Mouse (Mus musculus): ENCODE data around the gene Lmbr1l. TPM values are rescaled to one million over a fixed set of nuclear protein-coding genes. Genes with fewer than 3 reads are reported as not detected.
"Not testable (repeated sequence)": the region's sequence is repeated elsewhere in the genome, so short reads cannot be mapped to it uniquely, and the experiment has no call there.

Lmbr1l gene
- total RNA-seq (2018; cell fraction: chromatin; rRNA removed) = 100 to 1,000 TPM in 3 of 26 experiments, 10 to 100 TPM in 23; 27.0 to 113 (median 71.3) TPM
- 10 to 100 TPM in 2 of 26 experiments, 1 to 10 TPM in 24; 2.5 to 12.8 (median 6.6) TPM for total RNA-seq (2018; cell fraction: cytosol; rRNA removed)
- total RNA-seq (2018; cell fraction: nucleus; rRNA removed) = 10 to 100 TPM; 13.2 to 79.4 (median 38.5) TPM
- polyA plus RNA-seq (2018) = 3.7 to 9.6 TPM (median 5.5 TPM) in 3 replicates

GRCm38 (mm10) chr15:98917538-98918498 lies at the start of gene Lmbr1l:
Gene Lmbr1l, minus strand, starts transcription at chr15:98918231.
- H3K79me2 ChIP-seq (ENCODE audit: inconsistent target) = peaks cover 23% of the 10 kb centered on the region; the same call in 1 of the 2 replicates
- H3K4me3 ChIP-seq (ENCODE audit: inconsistent target) = peak within 1 kb of the TSS; percentile 58
- WGBS (ENCODE audit: missing documents) = under 1% methylated on average over 78 of the region's 82 CpGs
- peak within 1 kb of the TSS; percentile 2; the same call in 1 of the 2 replicates for H3K27ac ChIP-seq
- peaks cover under 1% of the 10 kb centered on the region; the same call in 1 of the 2 replicates for H3K36me3 ChIP-seq (ENCODE audit: inconsistent target)

GRCm38 (mm10) chr15:98959531-98959930 lies 41.5 kb upstream of the Lmbr1l start:
- 94% methylated on average over 3 of the region's 3 CpGs for WGBS (ENCODE audit: missing documents)
- no peak overlapping the region for H3K4me3 ChIP-seq (ENCODE audit: inconsistent target)

DNA sequence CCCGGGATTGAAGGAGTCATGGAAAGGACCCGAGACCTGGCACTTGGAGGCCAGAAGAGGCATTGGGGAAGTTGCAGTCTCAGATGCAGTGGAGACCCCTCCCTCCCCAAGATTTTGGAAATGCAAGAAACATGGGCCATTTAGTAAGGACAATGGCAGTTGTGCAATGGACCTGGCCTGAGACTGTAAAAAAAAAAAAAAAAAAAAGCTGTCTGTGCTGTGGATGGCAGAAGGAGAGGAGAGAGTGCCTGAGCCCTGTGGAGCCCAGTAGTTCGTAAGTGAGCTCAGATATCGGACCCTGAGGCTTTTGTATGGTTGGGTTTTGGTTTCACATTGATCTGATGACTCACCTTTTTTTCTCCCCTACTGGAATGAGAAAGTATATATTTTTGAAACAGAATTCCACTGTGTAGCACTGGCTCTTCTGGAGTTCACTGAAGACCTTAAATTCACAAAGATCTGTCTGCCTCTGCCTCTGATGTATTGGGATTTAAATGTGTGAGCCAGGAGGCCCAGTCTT lies 40.9 kb upstream of the Lmbr1l start:
- H3K4me3 ChIP-seq (ENCODE audit: inconsistent target) = no peak overlapping the region
- H3K79me2 ChIP-seq (ENCODE audit: inconsistent target) = no peaks in the 10 kb centered on the region
- WGBS (ENCODE audit: missing documents) = 73% methylated on average over 3 of the region's 4 CpGs
- H3K36me3 ChIP-seq (ENCODE audit: inconsistent target) = no peaks in the 10 kb centered on the region
- H3K27ac ChIP-seq = no peak overlapping the region

More at GRCm38 (mm10) chr15:98959531-98959930, 41.5 kb upstream of the Lmbr1l start:
- no peaks in the 10 kb centered on the region for H3K79me2 ChIP-seq (ENCODE audit: inconsistent target)
- no peak overlapping the region for H3K27ac ChIP-seq
- H3K36me3 ChIP-seq (ENCODE audit: inconsistent target) = no peaks in the 10 kb centered on the region

- 97% methylated on average over 2 of the region's 5 CpGs for WGBS (ENCODE audit: missing documents)
- no peak overlapping the region for H3K4me3 ChIP-seq (ENCODE audit: inconsistent target)
- no peak overlapping the region for H3K27ac ChIP-seq
- H3K79me2 ChIP-seq (ENCODE audit: inconsistent target) = peaks cover 4% of the 10 kb centered on the region
- H3K36me3 ChIP-seq (ENCODE audit: inconsistent target) = no peaks in the 10 kb centered on the region
Measured at GRCm38 (mm10) chr15:98957475-98957874, 39.4 kb upstream of the Lmbr1l start.

- no peak overlapping the region for H3K4me3 ChIP-seq (ENCODE audit: inconsistent target)
- no peaks in the 10 kb centered on the region for H3K36me3 ChIP-seq (ENCODE audit: inconsistent target)
- no peak overlapping the region for H3K27ac ChIP-seq
- 96% methylated on average over 4 of the region's 4 CpGs for WGBS (ENCODE audit: missing documents)
- peaks cover 13% of the 10 kb centered on the region for H3K79me2 ChIP-seq (ENCODE audit: inconsistent target)
Measured at GRCm38 (mm10) chr15:98956000-98956399, 38.0 kb upstream of the Lmbr1l start.

- Histone ChIP-seq H3K79me2 (ENCODE audit: inconsistent target) (peaks cover 13% of the 10 kb centered on the region), H3K36me3 (ENCODE audit: inconsistent target) (no peaks in the 10 kb centered on the region), H3K27ac (no peak overlapping the region), H3K4me3 (ENCODE audit: inconsistent target) (no peak overlapping the region)
- 94% methylated on average over 4 of the region's 4 CpGs for WGBS (ENCODE audit: missing documents)
Measured at GRCm38 (mm10) chr15:98955324-98955723, 37.3 kb upstream of the Lmbr1l start.

- Histone ChIP-seq H3K79me2 (ENCODE audit: inconsistent target) (peaks cover 13% of the 10 kb centered on the region), H3K27ac (no peak overlapping the region), H3K4me3 (ENCODE audit: inconsistent target) (no peak overlapping the region), H3K36me3 (ENCODE audit: inconsistent target) (no peaks in the 10 kb centered on the region)
- 91% methylated on average over 14 of the region's 14 CpGs for WGBS (ENCODE audit: missing documents)
Measured at GRCm38 (mm10) chr15:98954425-98955253, 36.6 kb upstream of the Lmbr1l start.

DNA sequence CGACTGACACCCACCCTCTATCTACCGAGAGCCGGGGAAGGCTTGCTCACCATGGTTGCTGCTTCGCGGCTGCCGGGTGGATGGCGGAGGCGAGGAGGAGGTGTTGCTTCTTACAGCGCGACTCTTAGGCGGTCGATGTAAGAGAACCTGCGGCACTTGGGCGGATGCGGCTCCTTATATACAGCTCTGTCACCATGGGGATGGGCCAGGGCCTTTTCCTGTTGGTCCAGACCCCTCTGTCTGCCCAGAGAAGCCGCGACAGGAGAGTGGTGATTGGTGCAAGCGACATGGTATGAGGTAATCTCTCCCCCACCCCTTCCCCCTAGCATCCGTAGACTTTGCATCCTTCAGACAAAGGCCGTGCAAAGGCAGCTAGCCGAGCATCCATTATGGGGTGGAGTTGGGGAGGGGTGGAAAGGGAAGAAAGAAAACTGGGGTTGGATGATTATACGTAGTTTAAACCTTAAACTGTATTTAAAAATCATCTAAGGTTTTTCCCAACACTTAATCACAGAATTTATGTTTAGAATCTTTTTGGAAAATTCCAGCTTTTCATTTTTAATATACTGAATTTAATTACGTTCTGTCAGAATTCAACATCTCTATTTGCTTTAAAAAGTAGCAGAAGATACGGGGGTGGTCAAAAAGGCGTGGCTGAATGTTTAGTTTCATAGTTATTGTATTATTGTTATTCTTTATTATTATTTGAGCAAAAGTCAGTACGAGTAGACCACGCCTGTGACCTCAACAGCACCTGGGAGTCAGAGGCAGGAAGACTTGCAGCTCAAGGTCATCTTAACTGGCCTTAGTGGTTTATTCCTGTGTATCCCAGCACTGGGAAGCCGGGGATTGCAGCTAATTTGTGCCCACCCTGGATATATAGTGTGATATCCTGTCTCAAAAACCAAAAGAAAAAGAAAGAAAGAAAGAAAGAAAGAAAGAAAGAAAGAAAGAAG lies 35.6 kb upstream of the Lmbr1l start, which contains the start of the genes Gm49450 and Tuba1a:
Gene Gm49450 (minus strand): TSS at position 151 of the 956 bp plus-strand sequence.
Gene Tuba1a (minus strand): TSS at position 303 of the 956 bp plus-strand sequence.
- Histone ChIP-seq H3K36me3 (ENCODE audit: inconsistent target) (no peaks in the 10 kb centered on the region), H3K4me3 (ENCODE audit: inconsistent target) (peak within 1 kb of the TSS; percentile 91), H3K79me2 (ENCODE audit: inconsistent target) (peaks cover 13% of the 10 kb centered on the region), H3K27ac (peak within 1 kb of the TSS; percentile 77)
- 16% methylated on average over 28 of the region's 28 CpGs for WGBS (ENCODE audit: missing documents)

DNA sequence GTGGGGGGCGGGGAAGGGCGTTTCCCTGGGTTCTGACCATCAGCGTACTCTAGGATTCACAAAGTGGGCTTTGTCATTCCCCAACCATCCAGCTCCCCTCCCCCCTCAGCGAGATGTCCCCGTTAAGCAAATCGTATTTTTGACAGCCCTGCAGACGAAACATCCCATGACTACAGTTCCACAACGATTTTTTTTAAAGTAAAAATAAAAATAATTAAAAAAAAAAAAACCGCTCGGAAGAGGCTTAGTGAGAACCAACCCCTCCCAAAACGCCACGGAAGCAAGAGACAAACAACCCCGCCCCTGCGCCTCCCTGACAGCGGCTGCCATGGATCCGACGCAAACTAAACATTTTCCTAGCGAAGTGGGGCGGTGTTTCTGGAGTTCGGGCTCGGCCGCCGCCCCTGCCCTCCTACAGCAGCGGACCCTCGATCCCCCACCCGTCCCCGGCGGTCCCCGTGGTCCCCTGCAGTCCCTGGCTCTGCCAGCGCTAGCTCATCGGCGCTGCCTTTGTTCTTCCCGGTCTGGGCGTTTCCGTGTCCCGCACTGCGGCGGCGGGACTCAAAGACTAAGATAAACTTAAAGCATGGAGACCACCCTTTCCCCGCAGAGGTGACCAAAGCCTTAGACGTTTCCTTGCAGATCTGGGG lies 34.8 kb upstream of the Lmbr1l start:
- Histone ChIP-seq H3K4me3 (ENCODE audit: inconsistent target) (peak overlapping the region; percentile 91), H3K27ac (peak overlapping the region; percentile 77), H3K36me3 (ENCODE audit: inconsistent target) (no peaks in the 10 kb centered on the region), H3K79me2 (ENCODE audit: inconsistent target) (peaks cover 13% of the 10 kb centered on the region)
- WGBS (ENCODE audit: missing documents) = 1% methylated on average over 40 of the region's 41 CpGs

DNA sequence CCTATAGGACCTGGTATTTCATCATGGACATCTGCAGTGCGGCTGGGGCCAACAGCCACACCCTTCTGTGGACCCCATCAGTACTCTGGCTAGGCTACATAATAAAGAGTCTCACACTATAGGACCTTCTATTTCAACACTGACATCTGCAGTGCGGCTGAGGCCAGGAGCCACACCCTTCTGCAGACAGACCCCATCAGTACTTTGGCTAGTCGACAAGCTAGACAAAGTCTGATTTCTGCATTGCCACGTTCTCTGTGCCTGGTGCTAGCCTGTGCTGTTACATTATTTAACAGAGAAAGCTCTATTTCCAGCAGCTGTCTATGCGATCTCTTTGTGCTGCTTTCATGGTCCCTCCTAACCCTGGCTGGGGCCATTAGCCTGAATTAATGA lies 34.0 kb upstream of the Lmbr1l start:
- Histone ChIP-seq H3K4me3 (ENCODE audit: inconsistent target) (peak overlapping the region; percentile 91), H3K36me3 (ENCODE audit: inconsistent target) (no peaks in the 10 kb centered on the region), H3K27ac (peak overlapping the region; percentile 77), H3K79me2 (ENCODE audit: inconsistent target) (peaks cover 13% of the 10 kb centered on the region)
- 80% methylated on average over 5 of the region's 5 CpGs for WGBS (ENCODE audit: missing documents)

DNA sequence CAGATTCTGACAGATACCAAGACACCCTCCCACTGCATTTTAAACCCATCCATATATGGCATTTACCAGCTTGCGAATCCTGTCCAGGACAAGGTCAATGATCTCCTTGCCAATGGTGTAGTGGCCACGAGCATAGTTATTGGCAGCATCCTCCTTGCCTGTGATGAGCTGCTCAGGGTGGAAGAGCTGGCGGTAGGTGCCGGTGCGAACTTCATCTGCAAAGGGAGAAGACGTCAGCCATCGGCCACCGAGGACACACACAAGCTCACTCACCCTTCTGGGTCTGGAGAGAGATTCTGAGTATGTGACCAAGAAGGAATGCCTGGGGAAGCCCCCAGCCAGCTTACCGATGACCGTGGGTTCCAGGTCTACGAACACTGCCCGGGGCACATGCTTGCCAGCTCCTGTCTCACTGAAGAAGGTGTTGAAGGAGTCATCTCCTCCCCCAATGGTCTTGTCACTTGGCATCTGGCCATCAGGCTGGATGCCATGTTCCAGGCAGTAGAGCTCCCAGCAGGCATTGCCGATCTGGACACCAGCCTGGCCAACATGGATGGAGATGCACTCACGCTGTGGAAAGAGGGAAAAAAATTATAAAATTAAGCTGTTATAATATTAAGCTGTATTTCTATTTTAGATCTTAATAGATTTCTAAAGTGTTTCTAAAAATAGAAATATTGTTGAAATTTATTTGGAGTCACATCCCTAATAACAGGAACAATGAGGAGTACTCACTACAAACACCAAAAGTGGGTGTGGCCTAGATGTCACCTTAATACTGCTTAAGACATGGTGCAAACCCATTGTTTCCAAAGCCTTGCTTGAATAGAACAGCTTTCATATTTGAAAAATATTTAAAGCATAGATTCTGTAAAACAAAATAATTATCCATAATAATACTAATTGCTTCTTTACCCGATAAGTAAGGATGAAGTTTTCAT lies 33.4 kb upstream of the Lmbr1l start:
- Histone ChIP-seq H3K79me2 (ENCODE audit: inconsistent target) (peaks cover 13% of the 10 kb centered on the region), H3K4me3 (ENCODE audit: inconsistent target) (peak overlapping the region; percentile 91; the same call in 1 of the 2 replicates), H3K27ac (peak overlapping the region; percentile 77; the same call in 1 of the 2 replicates)
- 91% methylated on average over 4 of the region's 15 CpGs for WGBS (ENCODE audit: missing documents)
- H3K36me3 ChIP-seq (ENCODE audit: inconsistent target) = not testable (repeated sequence)

- Histone ChIP-seq H3K27ac (no peak overlapping the region), H3K4me3 (ENCODE audit: inconsistent target) (no peak overlapping the region), H3K79me2 (ENCODE audit: inconsistent target) (peaks cover 13% of the 10 kb centered on the region), H3K36me3 (ENCODE audit: inconsistent target) (no peaks in the 10 kb centered on the region)
- 94% methylated on average over 3 of the region's 3 CpGs for WGBS (ENCODE audit: missing documents)
Measured at GRCm38 (mm10) chr15:98949607-98949892, 31.5 kb upstream of the Lmbr1l start.

Data from macrophage (primary cell).